Mouse (Mus musculus): ENCODE data around the gene Sec23b. TPM values are rescaled to one million over a fixed set of nuclear protein-coding genes. Genes with fewer than 3 reads are reported as not detected.

Sec23b gene
- polyA plus RNA-seq, 1 experiment from 2014 or later, result 78.7 TPM

Small RNA genes lying within 50 kb of the gene (microRNA-seq; reads per million reads assigned to microRNA genes)
- not detected for gene Gm24823

Other genes starting within 250 kb of the Sec23b start
- 1.6 and 2.3 TPM in 2 replicates for gene Ovol2, start 224.1 kb upstream of the Sec23b start, polyA plus RNA-seq (2015; fragmentation: Nextera tagmentation; extraction: Ambion mirVana)
- gene Kat14, start 187.2 kb upstream of the Sec23b start, polyA plus RNA-seq (2015; fragmentation: Nextera tagmentation; extraction: Ambion mirVana), result 40.1 and 41.8 TPM in 2 replicates
- gene Pet117, start 187.2 kb upstream of the Sec23b start, polyA plus RNA-seq (2015; fragmentation: Nextera tagmentation; extraction: Ambion mirVana), result 2.3 and 3.4 TPM in 2 replicates
- 0.61 and 0.63 TPM in 2 replicates for gene Dzank1, start 28.8 kb upstream of the Sec23b start, polyA plus RNA-seq (2015; fragmentation: Nextera tagmentation; extraction: Ambion mirVana)
- gene Polr3f, start 28.5 kb upstream of the Sec23b start, polyA plus RNA-seq (2015; fragmentation: Nextera tagmentation; extraction: Ambion mirVana), result 21.9 and 22.3 TPM in 2 replicates
- gene Rbbp9, start 5.4 kb upstream of the Sec23b start, polyA plus RNA-seq (2015; fragmentation: Nextera tagmentation; extraction: Ambion mirVana), result 57.8 and 61.2 TPM in 2 replicates
- 23.8 and 38.9 TPM in 2 replicates for gene Smim26, start 37.8 kb downstream of the Sec23b start, polyA plus RNA-seq (2015; fragmentation: Nextera tagmentation; extraction: Ambion mirVana)
- gene Dtd1, start 43.7 kb downstream of the Sec23b start, polyA plus RNA-seq (2015; fragmentation: Nextera tagmentation; extraction: Ambion mirVana), result 39.3 and 40.5 TPM in 2 replicates